ENCODE assay signal across 23 mouse cellular contexts in genomic region chr6:21831871-21832270, GRCm38 (mm10). TPM values are rescaled to one million over a fixed set of nuclear protein-coding genes. Genes with fewer than 3 reads are reported as not detected.
DNase-seq lines count a peak whose midpoint lies in the region; ATAC-seq and TF ChIP-seq lines count a peak whose summit lies in the region.
"Had no signal": no experiment of that assay in that cellular context is flagged by ENCODE, and none has a peak within 500 bp of the region (broad histone marks: within the 10 kb centered on the region; RNA-seq: fewer than 3 reads in every experiment).

No protein-coding gene starts in this region.

- H3K9me3 ChIP-seq in liver, embryonic 12.5 days (replicated peaks) = no peaks in the 10 kb centered on the region
- no peaks in the 10 kb centered on the region for H3K9me3 ChIP-seq in stomach, postnatal 0 days (ENCODE audit: control insufficient read depth, low read length)
- H3K9me3 ChIP-seq: embryonic facial prominence, embryonic 12.5 days; limb, embryonic 12.5 days; lung, embryonic 15.5 days; midbrain, embryonic 12.5 days; stomach, embryonic 15.5 days had no signal

- no peak for TF ChIP-seq EP300 in stomach, postnatal 0 days (optimal IDR thresholded peaks at IDR 0.05)

- H3K9ac ChIP-seq in liver, embryonic 12.5 days = no peak overlapping the region
- H3K9ac ChIP-seq in stomach, postnatal 0 days (ENCODE audit: low read length) = no peak overlapping the region
- H3K9ac ChIP-seq: embryonic facial prominence, embryonic 12.5 days; limb, embryonic 12.5 days; lung, embryonic 15.5 days; midbrain, embryonic 12.5 days; stomach, embryonic 15.5 days had no signal

- 73% methylated on average over 3 of the region's 3 CpGs for WGBS in liver, embryonic 12.5 days (ENCODE audit: insufficient replicate concordance)
- 80% methylated on average over 3 of the region's 3 CpGs for WGBS in stomach, postnatal 0 days

- H3K36me3 ChIP-seq in liver, embryonic 12.5 days = peaks cover 8% of the 10 kb centered on the region; the same call in 1 of the 2 replicates
- H3K36me3 ChIP-seq in stomach, postnatal 0 days (ENCODE audit: control insufficient read depth, insufficient read depth, low read length) = 0 out of 2 replicates have a peak, but pooled peaks cover 2% of the 10 kb centered on the region

- H3K4me3 ChIP-seq in gastrocnemius, adult 2 months = no peak overlapping the region
- H3K4me3 ChIP-seq in liver, embryonic 12.5 days = no peak overlapping the region
- H3K4me3 ChIP-seq in stomach, postnatal 0 days (ENCODE audit: low read depth, low read length) = no peak overlapping the region
- H3K4me3 ChIP-seq: embryonic facial prominence, embryonic 12.5 days; limb, embryonic 12.5 days; lung, embryonic 15.5 days; midbrain, embryonic 12.5 days; stomach, embryonic 15.5 days had no signal

- H3K4me2 ChIP-seq in liver, embryonic 12.5 days = no peak overlapping the region
- no peak overlapping the region for H3K4me2 ChIP-seq in stomach, postnatal 0 days (replicated peaks; ENCODE audit: low read depth)
- H3K4me2 ChIP-seq: embryonic facial prominence, embryonic 12.5 days; limb, embryonic 12.5 days; lung, embryonic 15.5 days; midbrain, embryonic 12.5 days; stomach, embryonic 15.5 days had no signal

- H3K27me3 ChIP-seq in liver, embryonic 12.5 days (replicated peaks) = no peaks in the 10 kb centered on the region
- no peaks in the 10 kb centered on the region for H3K27me3 ChIP-seq in stomach, postnatal 0 days (ENCODE audit: control insufficient read depth, insufficient read depth, low read length)
- H3K27me3 ChIP-seq: CH12.LX; embryonic facial prominence, embryonic 12.5 days; limb, embryonic 12.5 days; lung, embryonic 15.5 days; midbrain, embryonic 12.5 days; Patski; stomach, embryonic 15.5 days had no signal

- no peak for TF ChIP-seq CTCF in gastrocnemius, adult 2 months (IDR thresholded peaks at IDR 0.05)
- TF ChIP-seq CTCF in stomach, postnatal 0 days (IDR thresholded peaks at IDR 0.05; ENCODE audit: low read depth) = no peak

- 0 out of 2 replicates have a peak overlapping the region, but pooled peaks have one; percentile 12 for H3K27ac ChIP-seq in gastrocnemius, adult 2 months
- H3K27ac ChIP-seq in liver, embryonic 12.5 days = no peak overlapping the region
- no peak overlapping the region for H3K27ac ChIP-seq in stomach, postnatal 0 days (replicated peaks)
- H3K27ac ChIP-seq: embryonic facial prominence, embryonic 12.5 days; limb, embryonic 12.5 days; lung, embryonic 15.5 days; midbrain, embryonic 12.5 days; stomach, embryonic 15.5 days had no signal

- H3K4me1 ChIP-seq in liver, embryonic 12.5 days = no peaks in the 10 kb centered on the region
- no peaks in the 10 kb centered on the region for H3K4me1 ChIP-seq in stomach, postnatal 0 days (replicated peaks; ENCODE audit: control insufficient read depth, insufficient read depth)
- H3K4me1 ChIP-seq: embryonic facial prominence, embryonic 12.5 days; limb, embryonic 12.5 days; lung, embryonic 15.5 days; midbrain, embryonic 12.5 days had no signal

- ATAC-seq in liver, embryonic 12.5 days = no peak
- ATAC-seq in stomach, postnatal 0 days (ENCODE audit: low FRiP score, low TSS enrichment) = no peak
- ATAC-seq: forebrain, embryonic 14.5 days; intestine, embryonic 16.5 days; Patski had no signal

- intact Hi-C loops in gastrocnemius, adult 2 months (cut with DNase I) = no loop called here

- no peak for DNase-seq in gastrocnemius, adult 2 months
- DNase-seq in gastrocnemius, postnatal 4 days (ENCODE audit: low spot score in 2 of 2) = no peak
- DNase-seq in 3T3-L1 (ENCODE audit: low read depth, low spot score) = peak; percentile 69
- peak; percentile 35 for DNase-seq in Muller cell, postnatal 12 days (ENCODE audit: inconsistent ontology term)
- peak; percentile 63 to 69 for DNase-seq in adrenal gland, postnatal 36 days
- DNase-seq in stomach, postnatal 0 days (ENCODE audit: low spot score) = no peak
- DNase-seq: cerebellum, adult 11 months; cerebellum, adult 9-11 months; embryo, embryonic 11 days; kidney, postnatal 14 days; layer of hippocampus, adult 9-11 months; thymus, postnatal 14 days had no signal

RNA-seq across cellular contexts. Expression of gene Tspan12, which starts 20.4 kb away (rescaled TPM):
- 10 to 100 TPM in 1 of 2 experiments, 1 to 10 TPM in 1; 7.1 to 15.5 TPM for total RNA-seq in gastrocnemius, adult 2 months (2021)
- total RNA-seq in gastrocnemius, postnatal 4 days (2021) = 10 to 100 TPM; 65.4 to 74.0 TPM
- 100 to 1,000 TPM; 156 to 182 TPM for total RNA-seq in adrenal gland, postnatal 36 days (2021)
- 27.3 and 30.0 TPM in 2 replicates for polyA plus RNA-seq in liver, embryonic 12.5 days (2016; fragmentation: Nextera tagmentation; extraction: Ambion mirVana)
- 25.0 TPM in 2 replicates for polyA plus RNA-seq in stomach, postnatal 0 days (2015; fragmentation: Nextera tagmentation; extraction: Ambion mirVana)
- total RNA-seq: CH12.LX; monocyte, adult 5-6 weeks had no signal

Comparison
In these comparisons a context has a peak if more than half of its experiments do, and no peak if none do; other contexts are left out.
1. RNA of gene Tspan12, which starts 20.4 kb away (total RNA-seq): 156 to 182 TPM in adrenal gland, postnatal 36 days and 65.4 to 74.0 TPM in gastrocnemius, postnatal 4 days; 7.1 to 15.5 TPM in gastrocnemius, adult 2 months; every median in the first group is over 4 times any median in the second.
2. DNase-seq: peak in 3T3-L1 (single experiment), Muller cell, postnatal 12 days (single experiment) and adrenal gland, postnatal 36 days (2 of 2); none in gastrocnemius, adult 2 months (single experiment), gastrocnemius, postnatal 4 days (0 of 2) and stomach, postnatal 0 days (single experiment).